Mouse (Mus musculus): ENCODE data around the gene Ltk. TPM values are rescaled to one million over a fixed set of nuclear protein-coding genes. Genes with fewer than 3 reads are reported as not detected.

Ltk gene
- polyA plus RNA-seq, 1 experiment from 2014 or later, result 0.61 TPM

DNA sequence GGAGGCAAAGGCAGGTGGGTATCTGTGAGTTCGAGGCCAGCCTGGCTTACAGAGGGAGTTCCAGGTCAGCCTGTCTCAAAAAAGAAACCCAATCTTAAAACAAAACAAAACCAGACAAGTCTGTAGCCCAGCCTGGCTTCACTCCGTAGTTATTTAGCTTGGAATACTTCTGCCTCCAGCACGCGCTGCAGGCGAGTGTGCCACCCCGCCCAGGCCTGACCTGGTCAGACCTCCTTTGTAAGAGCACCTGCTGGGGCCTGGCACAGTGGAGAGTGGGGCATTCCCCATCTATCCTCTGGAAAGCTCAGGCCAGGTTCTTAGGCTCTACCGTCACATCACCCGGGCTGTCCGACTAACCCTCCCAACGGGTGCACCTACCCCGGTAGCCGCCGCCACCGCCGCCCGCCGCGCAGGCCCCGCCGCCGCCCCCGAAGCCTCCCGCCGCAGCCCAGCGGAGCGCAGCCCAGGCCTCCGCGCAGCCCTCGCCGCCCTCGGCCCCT, 2.6 kb downstream of the Ltk start:
- H3K9me3 ChIP-seq, result no peaks in the 10 kb centered on the region
- ATAC-seq (ENCODE audit: low FRiP score, low read depth), result peak; percentile 58
- H3K4me3 ChIP-seq, result peak overlapping the region; percentile 58
- H3K27me3 ChIP-seq (replicated peaks), result peaks cover 55% of the 10 kb centered on the region
- no peak overlapping the region for H3K27ac ChIP-seq
- peaks cover 20% of the 10 kb centered on the region for H3K4me1 ChIP-seq
- peak overlapping the region; percentile 100 for H3K4me2 ChIP-seq (replicated peaks)
- peak overlapping the region; percentile 64 for H3K9ac ChIP-seq
- no peaks in the 10 kb centered on the region for H3K36me3 ChIP-seq
- WGBS, result 2% methylated on average over 31 of the region's 31 CpGs

- Histone ChIP-seq H3K4me1 (peaks cover 4% of the 10 kb centered on the region), H3K27ac (no peak overlapping the region), H3K9me3 (no peaks in the 10 kb centered on the region), H3K4me3 (no peak overlapping the region), H3K4me2 (replicated peaks) (no peak overlapping the region), H3K27me3 (replicated peaks) (peaks cover 54% of the 10 kb centered on the region), H3K9ac (no peak overlapping the region), H3K36me3 (no peaks in the 10 kb centered on the region)
- WGBS, result 76% methylated on average over 13 of the region's 13 CpGs
- ATAC-seq (ENCODE audit: low FRiP score, low read depth), result no peak
Measured at GRCm38 (mm10) chr2:119749260-119749659, 11.0 kb downstream of the Ltk start.

DNA sequence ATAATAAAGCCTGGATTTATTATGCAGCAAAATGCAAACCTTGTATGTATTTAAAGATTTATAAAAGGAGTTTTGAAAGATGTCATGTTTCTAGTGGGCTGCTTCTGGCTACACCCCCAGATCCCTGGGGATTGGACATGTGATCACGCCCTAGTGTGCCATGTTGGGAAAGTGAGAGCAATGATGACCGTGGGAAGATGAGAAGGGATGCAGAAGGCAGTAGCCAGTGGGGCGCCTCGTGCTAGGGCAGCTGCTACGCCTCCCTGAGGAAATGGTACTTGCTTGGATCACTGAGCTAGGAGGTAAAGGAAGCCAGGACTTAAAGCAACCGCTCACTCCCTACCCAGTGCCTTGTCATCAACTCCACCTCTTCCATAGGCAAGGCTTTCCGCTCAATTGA, 12.7 kb downstream of the Ltk start:
- H3K4me1 ChIP-seq, result peaks cover 19% of the 10 kb centered on the region
- WGBS, result 81% methylated on average over 7 of the region's 7 CpGs
- H3K27me3 ChIP-seq (replicated peaks), result peaks cover 63% of the 10 kb centered on the region
- no peak overlapping the region for H3K4me3 ChIP-seq
- H3K9me3 ChIP-seq, result no peaks in the 10 kb centered on the region
- no peak overlapping the region for H3K4me2 ChIP-seq (replicated peaks)
- no peaks in the 10 kb centered on the region for H3K36me3 ChIP-seq
- no peak overlapping the region for H3K9ac ChIP-seq
- no peak overlapping the region for H3K27ac ChIP-seq
- ATAC-seq (ENCODE audit: low FRiP score, low read depth), result no peak

DNA sequence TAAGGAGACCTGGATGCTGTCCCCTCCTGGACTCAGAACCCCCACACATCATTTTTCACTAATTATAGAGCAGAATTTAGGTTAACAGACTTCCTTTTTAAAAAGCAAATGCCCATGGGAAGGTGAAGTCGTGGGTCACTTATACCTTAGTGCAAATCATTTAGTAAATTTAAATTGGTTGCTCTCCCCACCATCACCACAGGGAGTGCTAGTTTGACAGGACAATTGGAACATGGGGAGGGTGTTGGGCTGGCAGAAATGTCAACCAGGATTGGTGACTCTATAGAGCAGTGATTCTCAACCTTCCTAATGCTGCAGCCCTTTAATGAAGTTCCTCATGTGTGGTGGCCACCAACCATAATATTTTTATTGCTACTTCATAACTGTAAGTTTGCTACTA, 14.9 kb downstream of the Ltk start:
- no peak for ATAC-seq (ENCODE audit: low FRiP score, low read depth)
- WGBS, result 3% methylated on average over 1 of the region's 1 CpGs
- H3K27ac ChIP-seq, result no peak overlapping the region
- peaks cover 33% of the 10 kb centered on the region for H3K4me1 ChIP-seq
- no peaks in the 10 kb centered on the region for H3K9me3 ChIP-seq
- H3K9ac ChIP-seq, result no peak overlapping the region
- no peaks in the 10 kb centered on the region for H3K36me3 ChIP-seq
- H3K27me3 ChIP-seq (replicated peaks), result peaks cover 74% of the 10 kb centered on the region
- no peak overlapping the region for H3K4me3 ChIP-seq
- H3K4me2 ChIP-seq (replicated peaks), result no peak overlapping the region

- no peak for ATAC-seq (ENCODE audit: low FRiP score, low read depth)
Measured at GRCm38 (mm10) chr2:119744163-119745111, 15.8 kb downstream of the Ltk start.

GRCm38 (mm10) chr2:119743808-119744162, 16.4 kb downstream of the Ltk start:
- peaks cover 33% of the 10 kb centered on the region for H3K4me1 ChIP-seq
- no peaks in the 10 kb centered on the region for H3K36me3 ChIP-seq
- no peak overlapping the region for H3K9ac ChIP-seq
- peaks cover 64% of the 10 kb centered on the region for H3K27me3 ChIP-seq (replicated peaks)
- no peaks in the 10 kb centered on the region for H3K9me3 ChIP-seq
- peak overlapping the region; percentile 47 for H3K4me2 ChIP-seq (replicated peaks)
- ATAC-seq (ENCODE audit: low FRiP score, low read depth), result no peak
- H3K4me3 ChIP-seq, result peak overlapping the region; percentile 13; the same call in 1 of the 2 replicates
- 5% methylated on average over 22 of the region's 22 CpGs for WGBS
- H3K27ac ChIP-seq, result no peak overlapping the region

More at GRCm38 (mm10) chr2:119744163-119745111, 15.8 kb downstream of the Ltk start:
- H3K36me3 ChIP-seq, result no peaks in the 10 kb centered on the region
- no peaks in the 10 kb centered on the region for H3K9me3 ChIP-seq
- WGBS, result 3% methylated on average over 46 of the region's 46 CpGs
- no peak overlapping the region for H3K27ac ChIP-seq
- peaks cover 68% of the 10 kb centered on the region for H3K27me3 ChIP-seq (replicated peaks)
- H3K4me2 ChIP-seq (replicated peaks), result peak overlapping the region; percentile 47
- no peak overlapping the region for H3K9ac ChIP-seq
- peak overlapping the region; percentile 13 for H3K4me3 ChIP-seq
- H3K4me1 ChIP-seq, result peaks cover 33% of the 10 kb centered on the region

DNA sequence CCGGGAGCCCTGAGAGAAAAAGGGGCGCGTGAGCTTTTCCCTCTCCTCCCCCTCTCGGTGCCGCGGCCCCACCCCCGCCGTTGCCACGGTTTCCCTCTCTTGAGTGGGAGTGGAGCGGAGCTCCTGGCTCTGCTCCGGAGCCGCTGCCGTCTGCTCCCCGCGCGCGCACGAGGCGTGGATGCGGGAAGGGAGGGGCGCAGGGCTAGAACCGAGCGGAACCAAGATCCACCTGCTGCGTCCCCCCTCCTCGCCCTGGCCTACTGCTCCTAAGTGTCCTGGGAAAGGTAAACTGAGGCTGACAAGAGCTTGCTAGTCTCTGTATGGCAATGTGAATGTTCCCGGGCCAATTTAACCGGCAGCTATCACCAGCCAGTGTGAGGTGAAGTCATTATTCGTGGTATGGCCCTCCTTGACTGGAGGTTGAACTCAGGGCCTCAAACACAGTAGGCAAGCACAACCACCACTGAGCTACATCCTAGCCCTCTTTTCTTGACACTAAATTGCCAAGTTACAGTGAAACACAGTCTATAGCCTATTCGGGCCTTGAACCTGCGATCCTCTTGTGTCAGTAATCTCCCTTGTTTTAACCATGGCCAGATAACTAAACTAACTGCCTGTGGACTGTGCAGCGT, 16.9 kb downstream of the Ltk start:
- Histone ChIP-seq H3K9ac (peak overlapping the region; percentile 69), H3K4me1 (peaks cover 33% of the 10 kb centered on the region)

GRCm38 (mm10) chr2:119742461-119743175, 17.6 kb downstream of the Ltk start:
- Histone ChIP-seq H3K27ac (no peak overlapping the region), H3K36me3 (no peaks in the 10 kb centered on the region), H3K4me2 (replicated peaks) (peak overlapping the region; percentile 99), H3K4me3 (peak overlapping the region; percentile 60), H3K4me1 (peaks cover 33% of the 10 kb centered on the region), H3K9ac (peak overlapping the region; percentile 69), H3K9me3 (no peaks in the 10 kb centered on the region), H3K27me3 (replicated peaks) (peaks cover 62% of the 10 kb centered on the region)
- ATAC-seq (ENCODE audit: low FRiP score, low read depth), result peak; percentile 57
- under 1% methylated on average over 70 of the region's 70 CpGs for WGBS

More for the DNA sequence above, 16.9 kb downstream of the Ltk start:
- Histone ChIP-seq H3K27me3 (replicated peaks) (peaks cover 64% of the 10 kb centered on the region), H3K4me2 (replicated peaks) (peak overlapping the region; percentile 99), H3K9me3 (no peaks in the 10 kb centered on the region), H3K36me3 (no peaks in the 10 kb centered on the region), H3K4me3 (peak overlapping the region; percentile 60), H3K27ac (no peak overlapping the region)
- no peak for ATAC-seq (ENCODE audit: low FRiP score, low read depth)
- WGBS, result 6% methylated on average over 27 of the region's 31 CpGs

GRCm38 (mm10) chr2:119741581-119742411, 18.4 kb downstream of the Ltk start, which contains the start of gene Itpka:
Itpka (plus strand) TSS chr2:119742337.
- ATAC-seq (ENCODE audit: low FRiP score, low read depth), result peak; percentile 64
- Histone ChIP-seq H3K4me2 (replicated peaks) (peak within 1 kb of the TSS; percentile 99), H3K9ac (peak within 1 kb of the TSS; percentile 69), H3K4me1 (peaks cover 33% of the 10 kb centered on the region), H3K9me3 (no peaks in the 10 kb centered on the region), H3K36me3 (no peaks in the 10 kb centered on the region), H3K27ac (peak within 1 kb of the TSS; percentile 32; the same call in 1 of the 2 replicates), H3K4me3 (peak within 1 kb of the TSS; percentile 60), H3K27me3 (replicated peaks) (peaks cover 62% of the 10 kb centered on the region)
- WGBS, result under 1% methylated on average over 52 of the region's 53 CpGs

DNA sequence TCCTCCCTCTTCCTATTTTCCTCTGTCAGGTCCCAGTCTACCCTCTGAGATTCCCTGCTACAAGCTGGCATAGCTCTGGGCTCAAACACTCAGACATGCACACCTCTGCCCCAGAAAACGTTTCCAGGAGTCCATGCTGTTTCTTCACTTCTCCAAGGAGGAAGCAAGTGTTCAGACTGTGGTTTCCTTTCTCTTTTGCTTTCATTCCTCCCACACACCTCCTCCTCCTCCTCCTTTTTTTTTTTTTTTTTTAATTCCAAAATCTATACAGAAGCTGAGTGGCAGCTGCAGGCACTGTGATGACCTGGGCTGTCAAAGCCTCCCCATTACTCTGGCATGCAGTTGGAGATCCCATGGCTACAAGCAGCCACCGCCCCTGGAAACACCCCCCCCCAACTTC, 19.7 kb downstream of the Ltk start:
- no peak overlapping the region for H3K4me2 ChIP-seq (replicated peaks)
- H3K4me3 ChIP-seq, result no peak overlapping the region
- H3K36me3 ChIP-seq, result 0 out of 2 replicates have a peak, but pooled peaks cover under 1% of the 10 kb centered on the region
- WGBS, result 26% methylated on average over 2 of the region's 2 CpGs
- no peak overlapping the region for H3K27ac ChIP-seq
- H3K27me3 ChIP-seq (replicated peaks), result peaks cover 52% of the 10 kb centered on the region
- ATAC-seq (ENCODE audit: low FRiP score, low read depth), result no peak
- peaks cover 33% of the 10 kb centered on the region for H3K4me1 ChIP-seq
- H3K9ac ChIP-seq, result no peak overlapping the region
- no peaks in the 10 kb centered on the region for H3K9me3 ChIP-seq

GRCm38 (mm10) chr2:119737124-119737523, 23.1 kb downstream of the Ltk start:
- Histone ChIP-seq H3K36me3 (peaks cover 32% of the 10 kb centered on the region), H3K27me3 (replicated peaks) (peaks cover 18% of the 10 kb centered on the region), H3K9me3 (no peaks in the 10 kb centered on the region), H3K4me2 (replicated peaks) (no peak overlapping the region), H3K27ac (no peak overlapping the region), H3K9ac (no peak overlapping the region), H3K4me1 (peaks cover 9% of the 10 kb centered on the region), H3K4me3 (no peak overlapping the region)
- ATAC-seq (ENCODE audit: low FRiP score, low read depth), result no peak
- WGBS, result 23% methylated on average over 12 of the region's 12 CpGs

Measured in neural tube, embryonic 12.5 days (tissue).